Mouse (Mus musculus): ENCODE measurements around the gene BC048403.
A peak's percentile ranks its signal among the peaks of the same experiment; 100 is the strongest.

Gene BC048403

DNA sequence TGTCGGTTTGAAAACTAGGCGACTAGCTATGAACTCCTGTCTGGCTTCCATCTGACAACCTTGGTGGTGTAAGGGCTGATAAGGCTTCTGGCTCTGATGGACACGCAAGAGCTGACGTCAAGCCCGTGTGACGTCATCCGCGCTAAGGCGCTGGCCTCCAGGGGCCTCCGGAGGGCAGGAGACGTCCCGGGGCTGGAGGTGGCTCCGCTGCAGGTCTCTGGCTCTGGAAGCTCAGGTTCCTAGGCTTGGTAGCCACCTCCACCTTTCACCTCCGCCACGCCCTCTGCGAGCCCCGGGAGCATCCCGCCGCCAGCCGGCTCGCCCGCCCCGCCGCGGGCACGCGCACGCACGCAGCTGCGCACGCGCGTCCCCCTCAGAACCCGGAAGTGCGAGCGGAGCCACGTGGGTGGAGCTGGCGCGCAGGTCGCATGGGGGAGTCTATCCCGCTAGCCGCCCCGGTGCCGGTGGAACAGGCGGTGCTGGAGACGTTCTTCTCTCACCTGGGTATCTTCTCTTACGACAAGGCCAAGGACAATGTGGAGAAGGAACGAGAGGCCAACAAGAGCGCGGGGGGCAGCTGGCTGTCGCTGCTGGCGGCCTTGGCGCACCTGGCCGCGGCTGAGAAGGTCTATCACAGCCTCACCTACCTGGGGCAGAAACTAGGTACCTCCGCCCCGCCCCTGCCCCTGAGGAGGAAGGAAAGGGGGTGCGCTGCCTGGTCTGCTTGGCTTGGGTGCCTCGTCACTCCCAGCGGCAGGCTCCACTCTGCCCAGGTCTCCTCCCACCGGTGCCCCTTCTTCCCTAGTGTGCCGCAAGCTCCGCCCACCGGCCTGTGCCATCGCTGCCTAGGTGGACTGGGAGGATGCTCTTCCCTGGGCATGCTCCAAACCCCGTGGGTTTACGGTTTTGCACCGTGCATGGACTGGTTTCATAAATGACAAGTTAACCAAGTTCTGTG is at the start of gene BC048403:
Gene BC048403, plus strand, starts transcription at position 390 of the 958 bp plus-strand sequence.
- DNase-seq (ENCODE audit: low read depth, low spot score) = peak; percentile 71

DNA sequence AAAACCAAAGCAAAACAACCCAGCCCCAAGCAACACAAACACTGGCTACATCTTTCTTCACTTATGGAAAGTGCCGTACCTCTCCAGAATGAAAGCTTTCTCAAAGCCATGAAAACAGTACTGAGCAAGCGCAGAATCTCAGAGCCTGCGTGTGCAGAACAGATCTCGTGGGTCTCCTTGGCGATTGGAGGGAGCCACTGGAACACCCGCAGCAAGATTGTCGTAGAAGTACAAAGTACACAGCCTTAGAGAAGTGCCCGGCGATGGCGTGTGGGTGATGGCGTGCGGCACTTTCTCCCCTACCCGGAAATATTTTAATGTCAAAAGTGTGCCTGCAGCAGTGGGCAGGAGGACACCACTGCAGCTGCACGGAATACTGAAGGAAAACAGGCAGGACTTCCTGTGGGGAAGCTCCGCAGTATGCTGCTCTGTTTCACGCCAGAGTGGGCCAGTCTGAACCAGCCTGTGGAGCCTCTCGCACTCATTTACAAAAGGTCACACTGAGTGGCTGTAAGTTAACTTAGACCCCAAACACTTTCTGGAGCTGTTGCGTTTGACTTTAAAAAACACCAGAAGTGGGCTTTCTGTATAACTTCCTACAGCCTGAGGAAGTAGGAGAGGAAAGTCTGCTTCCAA is 46.7 kb upstream of the BC048403 start:
- DNase-seq (ENCODE audit: low read depth, low spot score) = no peak

DNA sequence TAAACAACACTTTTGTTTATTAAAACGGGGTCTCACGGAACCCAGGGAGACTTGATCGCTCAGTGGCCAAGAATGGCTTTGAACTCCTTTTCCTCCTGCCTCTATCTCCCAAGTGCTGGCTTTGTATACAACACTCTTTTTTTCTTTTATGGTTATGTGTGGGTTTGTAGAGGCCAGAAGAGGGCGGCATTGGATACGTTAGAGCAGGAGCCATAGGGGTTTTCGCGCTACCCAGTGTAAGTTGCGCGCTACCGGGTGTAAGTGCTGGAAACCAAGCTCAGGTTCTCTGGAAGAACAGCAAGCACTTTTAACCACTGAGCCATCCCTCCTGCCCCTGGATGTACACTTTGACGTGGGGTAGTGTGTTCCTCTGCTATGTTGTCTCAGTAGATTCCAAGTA is 45.2 kb upstream of the BC048403 start:
- no peak for DNase-seq (ENCODE audit: low read depth, low spot score)

DNA sequence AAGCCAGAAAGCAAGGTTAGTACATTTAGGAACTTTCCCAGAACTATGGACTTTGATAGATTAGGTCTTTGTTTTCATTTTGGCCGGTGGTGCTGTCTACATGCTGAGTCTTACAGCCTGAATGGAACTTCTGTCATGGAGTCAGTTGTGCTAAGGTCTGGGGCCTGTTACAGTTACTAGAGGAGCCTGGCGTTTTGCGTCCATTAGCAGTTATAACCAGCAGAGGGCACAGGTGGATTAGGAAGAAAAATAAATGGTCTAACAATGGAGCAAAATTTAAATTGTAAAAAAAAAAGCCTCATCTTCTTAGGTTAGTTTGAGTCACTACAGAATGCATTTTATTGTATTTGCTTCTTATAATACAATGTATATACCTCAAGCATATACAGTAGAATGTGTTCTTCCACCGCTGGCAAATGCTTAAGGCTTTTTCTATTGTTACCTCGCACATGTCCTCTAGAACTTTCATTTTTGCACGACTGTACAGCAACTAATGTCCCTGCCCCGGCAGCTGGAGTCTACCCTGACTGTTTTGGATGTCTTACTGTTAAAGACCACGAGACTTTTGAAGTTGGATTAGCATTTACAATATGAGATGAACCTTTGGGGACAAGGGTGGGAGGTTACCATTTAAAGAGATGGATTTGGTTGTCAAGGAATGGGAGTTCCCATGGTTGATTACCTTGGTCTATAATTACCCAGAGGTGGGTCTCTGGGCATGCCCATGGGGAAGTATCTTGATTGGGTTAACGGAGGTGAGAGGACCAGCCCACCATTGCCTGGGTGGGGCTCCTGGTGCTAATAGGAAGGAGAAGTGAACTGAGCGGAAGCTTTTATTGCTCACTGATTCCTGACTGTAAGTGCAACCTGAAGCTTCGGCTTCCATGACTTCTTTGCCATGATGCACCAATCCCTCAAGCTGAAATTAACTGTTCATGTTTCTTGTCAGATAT is 38.2 kb upstream of the BC048403 start:
- DNase-seq (ENCODE audit: low read depth, low spot score) = peak; percentile 35

DNA sequence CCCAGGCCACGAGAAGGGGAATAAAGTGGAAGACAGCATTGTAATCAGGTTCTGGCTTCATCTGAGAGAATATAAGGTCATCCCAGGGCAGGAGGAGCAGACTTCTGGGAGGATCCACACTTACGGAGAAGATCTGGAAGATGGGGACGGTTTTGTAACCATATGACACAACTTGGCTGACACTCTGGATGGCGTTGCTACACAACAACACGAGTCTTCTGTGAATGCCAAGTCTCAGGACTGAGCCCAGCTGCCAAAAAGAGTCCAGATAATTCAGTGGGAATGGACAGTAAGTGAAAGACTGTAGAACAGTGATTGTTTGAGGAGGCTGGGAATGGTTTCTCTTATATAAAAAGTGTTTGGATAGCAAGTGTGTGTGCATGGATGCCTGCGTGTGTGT is 36.1 kb upstream of the BC048403 start:
- no peak for DNase-seq (ENCODE audit: low read depth, low spot score)

DNA sequence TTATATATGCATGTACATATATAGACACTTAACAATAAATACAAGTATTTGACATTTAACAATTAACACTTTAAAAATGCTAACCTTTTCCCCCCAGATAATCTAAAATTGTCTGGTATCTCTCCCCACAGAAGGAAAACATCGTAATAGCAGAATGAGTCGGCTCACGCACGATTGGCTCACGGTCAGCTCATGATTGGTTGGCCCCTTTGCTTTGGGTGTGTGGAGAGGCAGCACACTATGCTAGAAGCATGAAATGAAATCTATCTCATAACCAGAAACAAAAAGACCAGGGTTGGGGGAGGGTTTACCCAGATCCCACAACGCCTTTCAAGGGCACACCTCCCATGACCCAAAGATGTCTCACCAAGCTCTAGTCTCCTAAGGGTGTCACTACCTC is 34.9 kb upstream of the BC048403 start:
- no peak for DNase-seq (ENCODE audit: low read depth, low spot score)

DNA sequence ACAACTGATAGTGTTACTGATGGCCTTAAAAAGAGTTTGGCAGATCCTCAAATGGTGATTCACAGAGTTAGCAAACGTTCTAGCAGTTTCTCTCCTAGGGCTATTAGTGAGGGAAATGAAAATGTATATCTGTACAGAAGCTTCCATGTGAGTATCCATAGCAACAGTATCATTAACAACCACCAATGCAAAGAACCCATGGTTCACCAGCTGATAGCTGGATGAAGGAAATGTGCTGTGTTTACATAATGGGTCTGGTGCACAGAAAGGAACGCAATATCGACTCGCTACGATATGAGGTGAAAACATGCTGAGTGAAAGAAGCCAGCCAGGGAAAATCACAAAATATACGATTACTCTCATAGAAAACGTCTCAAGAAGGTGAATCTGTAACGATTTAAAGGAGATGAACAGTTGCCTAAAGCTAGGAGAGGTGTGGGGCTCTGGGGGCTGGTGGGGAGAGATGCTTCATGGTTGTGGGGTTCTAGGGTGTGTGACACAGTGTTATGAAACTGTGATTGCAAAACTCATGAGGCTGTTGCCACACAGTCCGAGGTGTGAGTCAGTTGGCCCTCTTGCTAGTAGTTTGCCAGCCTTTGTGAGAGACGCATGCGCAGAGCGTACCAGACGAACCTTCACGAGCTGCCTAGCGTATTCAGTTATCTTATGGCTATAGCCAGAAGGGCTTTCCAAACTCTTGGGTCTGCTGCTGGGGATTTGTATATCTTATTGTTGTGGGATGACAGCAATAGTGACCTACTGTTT is 34.2 kb upstream of the BC048403 start:
- no peak for DNase-seq (ENCODE audit: low read depth, low spot score)

DNA sequence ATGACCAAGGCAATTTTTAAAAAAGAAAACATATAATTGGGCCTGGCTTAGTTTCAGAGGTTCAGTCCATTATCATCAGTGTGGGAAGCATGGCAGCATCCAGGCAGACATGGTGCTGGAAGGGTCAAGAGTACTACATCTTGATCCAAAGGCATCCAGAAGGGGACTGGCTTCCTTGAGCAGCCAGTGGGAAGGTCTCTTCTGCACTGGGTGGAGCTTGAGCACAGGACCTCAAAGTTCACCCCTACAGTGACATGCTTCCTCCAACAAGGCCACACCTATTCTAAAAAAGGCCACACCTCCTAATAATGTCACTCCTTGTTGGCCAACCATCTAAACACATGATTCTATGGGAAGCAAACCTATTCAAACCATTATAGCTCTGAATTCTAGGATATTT is 22.9 kb upstream of the BC048403 start:
- no peak for DNase-seq (ENCODE audit: low read depth, low spot score)

DNA sequence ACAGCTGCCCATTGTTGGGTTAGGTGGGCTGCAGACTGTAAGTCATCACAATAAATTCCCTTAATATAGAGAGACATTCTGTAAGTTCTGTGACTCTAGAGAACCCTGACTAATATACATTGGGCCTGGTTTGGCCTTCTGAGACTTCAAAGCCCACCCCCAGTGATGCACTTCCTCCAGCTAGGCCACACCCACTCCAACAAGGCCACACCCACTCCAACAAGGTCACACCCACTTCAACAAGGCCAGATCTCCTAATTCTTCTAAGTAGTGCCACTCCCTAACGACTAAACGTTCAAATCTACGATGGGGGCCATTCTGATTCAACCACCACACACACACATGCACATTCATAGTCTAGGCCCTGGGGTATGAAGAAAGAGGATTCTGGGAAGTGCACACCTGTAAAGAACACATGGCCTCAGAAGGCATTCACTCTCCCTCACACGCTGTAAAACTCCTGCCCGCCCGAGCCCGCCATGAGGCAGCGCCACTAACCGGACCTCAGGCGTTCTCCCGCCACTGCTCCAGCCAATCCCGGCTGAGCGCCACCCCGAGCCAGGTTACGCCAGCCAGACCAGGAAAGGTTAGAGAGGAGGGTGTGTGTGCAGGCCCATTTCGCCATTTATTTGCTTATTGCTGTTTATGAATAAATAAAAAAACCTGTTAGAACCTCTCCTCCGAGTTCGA is 20.7 kb upstream of the BC048403 start:
- no peak for DNase-seq (ENCODE audit: low read depth, low spot score)

DNA sequence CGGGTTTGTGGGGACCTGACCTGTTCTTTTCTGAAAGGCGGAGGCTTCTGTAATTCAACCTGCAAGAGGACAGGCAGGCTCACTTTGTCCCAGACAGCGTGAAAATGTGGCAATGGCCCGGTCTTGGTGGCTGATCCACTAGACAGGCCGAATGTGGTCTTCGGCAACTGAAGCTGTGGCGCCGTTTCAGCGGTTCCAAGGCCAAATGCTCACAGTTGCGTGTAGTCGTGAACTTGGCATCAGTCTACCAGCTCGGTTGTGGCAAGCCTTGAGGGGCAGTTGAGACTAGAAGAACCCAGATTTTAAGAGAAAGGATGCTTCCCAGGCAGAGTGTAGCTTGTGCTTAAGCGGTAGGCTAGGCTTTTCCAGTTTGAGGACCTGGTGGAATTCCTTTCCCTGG is 19.0 kb upstream of the BC048403 start:
- DNase-seq (ENCODE audit: low read depth, low spot score) = no peak

DNA sequence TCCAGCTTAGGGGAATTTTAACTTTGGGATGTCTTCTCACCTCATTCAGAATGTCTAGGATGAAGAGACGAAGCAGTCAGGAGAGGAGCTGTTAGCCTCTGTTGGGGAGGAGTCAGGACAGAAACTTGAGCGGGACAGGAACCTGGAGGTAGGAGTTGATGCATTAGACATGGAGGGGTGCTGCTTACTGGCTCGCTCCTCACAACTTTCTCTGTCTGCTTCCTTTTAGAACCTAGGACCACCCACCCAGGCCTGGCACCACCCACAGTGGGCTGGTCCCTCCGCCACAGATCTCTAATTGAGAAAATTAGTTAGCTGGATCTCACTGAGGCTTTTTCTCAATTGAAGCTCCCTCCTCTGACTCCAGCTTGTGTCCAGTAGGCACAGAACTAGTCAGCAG is 13.2 kb upstream of the BC048403 start:
- DNase-seq (ENCODE audit: low read depth, low spot score) = no peak

DNA sequence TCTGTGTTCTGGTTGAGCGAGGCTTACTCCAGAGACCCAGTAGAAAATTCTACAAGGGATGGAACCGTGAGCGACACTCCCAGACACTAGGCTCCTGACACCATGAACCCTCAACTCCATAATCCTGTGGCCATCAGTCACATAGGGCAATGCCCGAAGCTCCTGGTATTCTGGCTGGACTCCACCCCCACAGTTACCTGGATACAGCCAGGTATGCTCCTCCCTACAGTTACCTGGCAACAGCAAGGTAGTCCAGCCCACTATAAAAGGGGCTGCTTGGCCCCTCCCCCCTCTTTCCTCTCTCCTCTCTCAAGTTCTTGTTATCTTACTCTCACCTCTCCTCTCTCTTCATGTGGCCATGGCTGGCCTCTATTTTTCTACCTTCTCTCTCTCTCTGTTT is 12.6 kb upstream of the BC048403 start:
- DNase-seq (ENCODE audit: low read depth, low spot score) = no peak

DNA sequence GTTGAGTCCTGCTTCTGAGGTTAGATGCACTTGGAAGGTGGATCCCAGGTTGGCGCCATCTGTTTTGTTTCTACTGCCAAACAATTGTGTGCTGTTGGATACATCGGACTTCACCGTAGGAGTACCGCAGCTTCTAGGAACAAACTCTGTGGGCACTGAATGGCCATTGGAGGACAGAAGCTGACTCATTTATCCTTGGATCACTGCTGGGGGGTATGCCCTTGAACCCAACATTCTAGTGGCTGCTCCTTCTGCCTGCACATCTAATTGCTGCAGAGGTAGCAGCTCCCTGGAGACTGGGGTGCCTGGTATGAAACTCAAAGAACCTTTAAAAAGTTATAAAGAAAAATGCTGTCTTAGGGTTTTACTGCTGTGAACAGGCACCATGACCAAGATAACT is 11.5 kb upstream of the BC048403 start:
- DNase-seq (ENCODE audit: low read depth, low spot score) = no peak

DNA sequence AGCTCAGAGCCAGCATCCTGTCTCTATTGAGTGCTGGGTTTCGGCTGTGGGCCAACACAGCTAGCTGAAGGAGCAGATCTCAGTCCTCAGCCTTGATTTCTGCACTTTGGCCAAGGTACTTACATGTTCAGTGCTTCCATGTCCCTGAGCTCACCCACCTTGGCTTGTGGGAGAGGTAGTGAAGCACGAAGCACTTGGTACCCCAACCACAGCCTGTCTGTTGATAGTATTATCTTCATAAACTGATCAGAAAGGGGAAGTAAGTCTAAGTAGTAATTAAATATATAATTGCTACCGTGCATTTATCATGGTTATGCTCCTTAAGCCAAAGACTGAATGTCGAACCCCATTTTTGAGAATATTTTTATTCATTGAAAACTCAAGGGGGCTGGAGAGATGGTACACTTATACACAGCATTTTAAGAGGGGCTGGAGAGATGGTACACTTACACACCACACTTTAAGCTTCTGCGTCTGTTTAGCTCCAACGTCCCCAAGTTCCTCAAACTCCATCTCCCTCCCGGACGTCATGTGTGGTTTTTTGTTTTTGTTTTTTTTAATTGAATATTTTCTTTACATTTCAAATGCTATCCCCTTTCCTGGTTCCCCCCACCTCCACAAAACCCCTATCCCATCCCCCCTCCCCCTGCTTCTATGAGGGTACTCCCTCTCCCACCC is 8.6 kb upstream of the BC048403 start:
- DNase-seq (ENCODE audit: low read depth, low spot score) = no peak

DNA sequence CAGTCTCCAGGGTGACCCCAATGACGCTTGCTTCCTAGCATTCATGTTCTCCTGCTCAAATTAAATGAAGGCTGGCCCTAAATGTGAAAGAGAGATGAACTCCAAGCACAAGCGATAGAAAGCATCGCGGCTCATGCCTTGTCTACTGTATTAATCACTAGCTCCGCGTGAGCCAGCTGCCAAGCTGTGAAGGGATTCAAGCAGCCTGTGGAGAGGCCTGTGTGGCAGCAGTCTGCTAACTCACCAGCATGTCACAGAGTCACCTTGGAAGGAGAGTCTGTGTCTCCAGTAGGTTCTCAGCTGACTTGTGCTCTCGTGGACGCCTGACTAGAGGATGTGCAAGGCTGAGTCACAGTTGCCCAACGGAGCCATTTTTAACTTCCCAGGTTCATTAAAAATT is 7.2 kb upstream of the BC048403 start:
- DNase-seq (ENCODE audit: low read depth, low spot score) = no peak

DNA sequence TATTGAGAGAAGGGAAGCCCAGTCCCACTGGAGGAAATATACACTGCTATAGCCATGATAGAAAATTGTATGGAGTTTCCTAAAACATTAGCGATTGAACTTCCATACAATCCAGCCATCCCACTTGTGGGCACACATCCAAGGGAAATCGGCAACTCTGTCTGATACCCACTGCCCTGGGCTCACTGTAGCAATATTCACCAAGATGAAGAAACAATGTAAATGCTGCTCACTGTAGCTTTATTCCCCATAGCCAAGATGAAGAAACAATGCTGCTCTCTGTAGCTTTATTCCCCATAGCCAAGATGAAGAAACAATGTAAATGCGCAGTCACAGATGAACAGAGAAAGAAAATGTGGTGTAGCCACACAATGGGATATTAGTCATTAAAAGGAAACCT is 2.5 kb upstream of the BC048403 start:
- DNase-seq (ENCODE audit: low read depth, low spot score) = no peak

DNA sequence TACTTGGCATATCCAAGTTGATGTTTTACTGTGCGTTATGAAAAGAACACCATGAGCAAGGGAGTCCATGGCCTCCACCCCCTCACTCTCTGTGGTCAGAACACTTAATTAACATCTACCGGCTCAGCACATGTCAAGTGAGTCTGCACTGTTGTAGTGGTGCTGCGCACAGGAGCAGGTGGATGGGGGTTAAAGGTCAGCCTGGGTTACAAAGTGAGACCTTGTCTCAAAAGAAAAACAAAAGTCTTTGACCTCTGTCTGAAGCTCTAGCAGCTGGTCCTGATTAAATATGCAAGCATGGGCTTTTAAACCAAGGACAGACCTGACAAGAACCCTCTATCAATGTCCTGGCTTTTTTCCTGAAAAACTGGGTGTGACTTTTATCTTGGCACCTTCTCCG is 2.6 kb downstream of the BC048403 start:
- DNase-seq (ENCODE audit: low read depth, low spot score) = no peak

DNA sequence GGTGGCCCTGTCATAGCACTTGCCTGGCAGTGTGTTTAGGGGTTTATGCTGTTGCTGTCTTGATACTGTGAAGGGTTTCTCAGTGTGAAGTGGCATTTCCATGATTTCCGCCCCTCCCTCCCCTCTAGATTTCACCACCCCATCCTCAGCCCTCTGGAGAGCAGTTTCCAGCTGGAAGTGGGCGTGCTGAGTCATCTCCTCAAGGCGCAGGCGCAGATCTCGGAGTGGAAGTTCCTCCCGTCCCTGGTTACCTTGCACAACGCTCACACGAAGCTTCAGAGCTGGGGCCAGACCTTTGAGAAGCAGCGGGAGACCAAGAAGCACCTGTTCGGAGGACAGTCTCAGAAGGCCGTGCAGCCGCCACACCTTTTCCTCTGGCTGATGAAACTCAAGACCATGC is 10.4 kb downstream of the BC048403 start:
- DNase-seq (ENCODE audit: low read depth, low spot score) = no peak

DNA sequence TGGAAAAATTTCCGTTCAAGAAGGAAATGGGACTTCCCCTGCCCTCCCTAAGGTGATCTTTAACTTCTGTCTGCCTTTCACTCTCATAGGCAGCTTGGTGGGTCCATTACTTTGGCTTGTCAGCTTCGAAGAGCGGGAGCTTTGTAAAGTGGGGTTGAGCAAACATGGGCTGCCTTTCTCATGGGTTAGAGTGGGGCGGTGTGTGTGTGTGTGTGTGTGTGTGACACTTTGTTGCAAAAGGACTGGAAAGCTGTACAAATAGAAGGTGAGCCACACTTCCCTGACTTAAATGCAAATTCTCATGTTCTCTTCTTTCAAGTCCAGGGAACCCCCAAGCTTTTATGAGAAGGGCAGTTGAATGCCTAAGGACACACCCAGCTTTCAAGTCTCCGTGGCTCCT is 14.5 kb downstream of the BC048403 start:
- DNase-seq (ENCODE audit: low read depth, low spot score) = no peak

DNA sequence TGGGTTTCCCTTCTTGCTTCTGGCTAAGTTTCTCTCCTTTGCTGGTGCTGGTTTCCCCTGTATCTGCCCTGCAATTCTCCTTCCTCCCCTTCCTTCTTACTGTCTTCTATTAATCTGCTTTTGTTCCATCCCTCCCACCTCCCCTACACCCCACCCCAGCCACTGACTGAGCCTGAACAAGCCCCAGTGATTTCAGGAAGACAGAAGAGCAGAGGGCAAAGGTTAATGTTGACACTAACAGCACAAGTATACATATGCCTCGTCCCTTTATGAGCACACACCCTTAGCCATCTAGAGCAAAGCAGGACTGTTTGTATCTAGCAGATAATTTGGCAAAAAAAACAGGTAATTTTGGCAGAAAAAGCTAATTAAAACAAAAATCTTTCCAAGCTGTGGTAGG is 16.1 kb downstream of the BC048403 start:
- DNase-seq (ENCODE audit: low read depth, low spot score) = no peak

Data from retina, postnatal 7 days (tissue).